ENCODE assay signal across 8 mouse cellular contexts in the genomic region with DNA sequence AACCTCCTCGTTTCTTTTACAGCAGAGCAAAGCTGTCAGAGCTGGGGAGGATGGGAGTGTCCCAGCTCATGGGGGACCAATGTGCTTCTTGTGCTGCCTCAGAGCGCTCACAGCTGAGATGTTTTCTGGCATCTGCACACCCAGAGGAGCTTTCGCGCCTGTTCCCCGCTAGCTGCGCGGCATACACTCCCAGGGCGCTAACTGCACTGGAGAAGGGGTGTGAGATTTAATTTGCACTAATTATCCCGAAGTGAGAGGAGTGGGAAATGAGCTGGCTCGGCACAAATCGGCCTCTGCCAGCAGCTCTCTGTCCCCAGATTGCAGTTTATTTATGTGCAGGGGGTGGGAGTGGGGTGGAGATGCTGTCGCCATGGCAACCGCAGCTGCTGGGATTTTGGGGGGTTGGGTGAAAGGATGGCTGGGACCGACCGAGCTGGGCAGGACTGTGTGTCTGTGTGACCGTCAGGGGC. TPM values are rescaled to one million over a fixed set of nuclear protein-coding genes. Genes with fewer than 3 reads are reported as not detected.
DNase-seq lines count a peak whose midpoint lies in the region; ATAC-seq lines count a peak whose summit lies in the region.

No protein-coding gene starts in this region.

- H3K27me3 ChIP-seq in midbrain, embryonic 12.5 days: peaks cover 12% of the 10 kb centered on the region

- peak overlapping the region; percentile 19; the same call in 1 of the 2 replicates for H3K4me3 ChIP-seq in midbrain, embryonic 12.5 days

- DNase-seq in Muller cell, postnatal 12 days (ENCODE audit: inconsistent ontology term): peak; percentile 73
- DNase-seq in embryo, embryonic 10.5 days (ENCODE audit: low spot score): peak; percentile 58
- DNase-seq in gastrocnemius, postnatal 25 days: peak; percentile 66
- peak; percentile 79 to 84 for DNase-seq in layer of hippocampus, adult 8-10 months (ENCODE audit: low spot score in 2 of 2)
- no peak for DNase-seq in ovary, adult 18-20 months (ENCODE audit: low spot score)

- no peaks in the 10 kb centered on the region for H3K9me3 ChIP-seq in midbrain, embryonic 12.5 days

- H3K4me1 ChIP-seq in midbrain, embryonic 12.5 days: peaks cover 23% of the 10 kb centered on the region

- peak overlapping the region; percentile 84 for H3K27ac ChIP-seq in midbrain, embryonic 12.5 days (replicated peaks)

- no peaks in the 10 kb centered on the region for H3K36me3 ChIP-seq in midbrain, embryonic 12.5 days

- peak overlapping the region; percentile 39; the same call in 1 of the 2 replicates for H3K9ac ChIP-seq in midbrain, embryonic 12.5 days (replicated peaks)

- H3K4me2 ChIP-seq in midbrain, embryonic 12.5 days (replicated peaks): peak overlapping the region; percentile 50

- under 1% methylated on average over 16 of the region's 16 CpGs for WGBS in midbrain, embryonic 12.5 days

- ATAC-seq in midbrain, embryonic 12.5 days (ENCODE audit: low FRiP score, low read depth): peak; percentile 93
- no peak for ATAC-seq in megakaryocyte progenitor cell, adult 5-6 weeks (replicated peaks; ENCODE audit: poor library complexity)
- no peak for ATAC-seq in activated CD4-positive, CD25-positive, alpha-beta regulatory T cell, adult 4 months

RNA-seq across cellular contexts. Expression of gene Camk2n1, which starts 50.6 kb away (rescaled TPM):
- 1 to 10 TPM; 4.2 to 5.5 TPM for total RNA-seq in gastrocnemius, postnatal 25 days (2021)
- 100 to 1,000 TPM; 317 to 356 (median 337) TPM for total RNA-seq in layer of hippocampus, adult 8-10 months (2022)
- polyA plus RNA-seq in midbrain, embryonic 12.5 days (2016; fragmentation: Nextera tagmentation; extraction: Ambion mirVana): 9.0 and 9.8 TPM in 2 replicates
- 0.02 TPM in 1 of 2 replicates, not detected in the other for total RNA-seq in megakaryocyte progenitor cell, adult 5-6 weeks (2015)
- 0.03 TPM in 1 of 2 replicates, not detected in the other for total RNA-seq in megakaryocyte progenitor cell, adult 5-6 weeks (2017)
- polyA plus RNA-seq in activated CD4-positive, CD25-positive, alpha-beta regulatory T cell, adult 4 months (2017; shearing (Covaris generic)): under 1 TPM; 0.38 to 0.80 TPM

Comparison
In these comparisons a context has a peak if more than half of its experiments do, and no peak if none do; other contexts are left out.
1. RNA of gene Camk2n1, which starts 50.6 kb away (total RNA-seq): 317 to 356 TPM in layer of hippocampus, adult 8-10 months; 4.2 to 5.5 TPM in gastrocnemius, postnatal 25 days and 0.02 to 0.03 TPM in megakaryocyte progenitor cell, adult 5-6 weeks; every median in the first group is over 10 times any median in the second.